Mouse (Mus musculus) intestine, embryonic 14.5 days (tissue): ENCODE measurements around the gene Mas1. TPM values are rescaled to one million over a fixed set of nuclear protein-coding genes. Genes with fewer than 3 reads are reported as not detected.

Experiments
- ATAC-seq: fragments of 200-750 bp; cut with Nextera tagmentation; replicated peaks from 2 replicates; pipeline ENCODE4 v1.8.0; 2017; ENCODE audit warnings: low read depth, moderate number of reproducible peaks, moderate TSS enrichment, moderate library complexity; ENCODE audit not compliant: low FRiP score, low TSS enrichment
- DNase-seq: peaks from one replicate; pipeline ENCODE4 v3.0.0-alpha.2; 2018; ENCODE audit warnings: low spot score
- H3K27ac ChIP-seq: fragments of 300-500 bp; sonication (generic); 2 replicates; pipeline ENCODE4 v1.5.1; 2014; ENCODE audit warnings: low read depth, mild to moderate bottlenecking, control low read depth
- H3K27me3 ChIP-seq: fragments of 300-500 bp; sonication (generic); replicated peaks from 2 replicates; pipeline ENCODE4 v1.6.1; 2014; ENCODE audit warnings: low read length, control low read depth; ENCODE audit not compliant: control insufficient read depth, insufficient read depth
- H3K36me3 ChIP-seq: fragments of 300-500 bp; sonication (generic); 2 replicates; pipeline ENCODE4 v1.6.1; 2014; ENCODE audit warnings: low read length, control low read depth; ENCODE audit not compliant: control insufficient read depth, insufficient read depth
- H3K4me1 ChIP-seq: fragments of 300-500 bp; sonication (generic); replicated peaks from 2 replicates; pipeline ENCODE4 v1.6.1; 2014; ENCODE audit warnings: low read length, control low read depth, mixed read lengths; ENCODE audit not compliant: control insufficient read depth, insufficient read depth
- H3K4me2 ChIP-seq: fragments of 300-500 bp; sonication (generic); 2 replicates; pipeline ENCODE4 v1.6.1; 2014; ENCODE audit warnings: low read length
- H3K4me3 ChIP-seq: fragments of 300-500 bp; sonication (generic); 2 replicates; pipeline ENCODE4 v1.5.1; 2014; ENCODE audit warnings: low read depth, low read length, control low read depth, mixed read lengths
- H3K9ac ChIP-seq: fragments of 300-500 bp; sonication (generic); 2 replicates; pipeline ENCODE4 v1.6.1; 2014; ENCODE audit warnings: mild to moderate bottlenecking, low read length
- H3K9me3 ChIP-seq: fragments of 300-500 bp; sonication (generic); 2 replicates; pipeline ENCODE4 v1.6.1; 2016; ENCODE audit warnings: low read length, control low read depth; ENCODE audit not compliant: control insufficient read depth
- WGBS: fragments of 180-500 bp; shearing (Covaris S2); extraction: QIAGEN DNeasy Blood & Tissue Kit; methylation state at CpG from one replicate; pipeline ENCODE4 v1.1.7; 2014; 5-methylcytosine and 5-hydroxymethylcytosine counted together
- polyA plus RNA-seq: library from polyadenylated mRNA; unstranded; fragments of >200 nt; fragmentation: Nextera tagmentation; extraction: Ambion mirVana; gene quantifications from 2 replicates; pipeline ENCODE4 v1.2.1, GENCODE M21; 2014

Gene Mas1
- polyA plus RNA-seq, 1 experiment from 2014 or later = 0.64 TPM

DNA sequence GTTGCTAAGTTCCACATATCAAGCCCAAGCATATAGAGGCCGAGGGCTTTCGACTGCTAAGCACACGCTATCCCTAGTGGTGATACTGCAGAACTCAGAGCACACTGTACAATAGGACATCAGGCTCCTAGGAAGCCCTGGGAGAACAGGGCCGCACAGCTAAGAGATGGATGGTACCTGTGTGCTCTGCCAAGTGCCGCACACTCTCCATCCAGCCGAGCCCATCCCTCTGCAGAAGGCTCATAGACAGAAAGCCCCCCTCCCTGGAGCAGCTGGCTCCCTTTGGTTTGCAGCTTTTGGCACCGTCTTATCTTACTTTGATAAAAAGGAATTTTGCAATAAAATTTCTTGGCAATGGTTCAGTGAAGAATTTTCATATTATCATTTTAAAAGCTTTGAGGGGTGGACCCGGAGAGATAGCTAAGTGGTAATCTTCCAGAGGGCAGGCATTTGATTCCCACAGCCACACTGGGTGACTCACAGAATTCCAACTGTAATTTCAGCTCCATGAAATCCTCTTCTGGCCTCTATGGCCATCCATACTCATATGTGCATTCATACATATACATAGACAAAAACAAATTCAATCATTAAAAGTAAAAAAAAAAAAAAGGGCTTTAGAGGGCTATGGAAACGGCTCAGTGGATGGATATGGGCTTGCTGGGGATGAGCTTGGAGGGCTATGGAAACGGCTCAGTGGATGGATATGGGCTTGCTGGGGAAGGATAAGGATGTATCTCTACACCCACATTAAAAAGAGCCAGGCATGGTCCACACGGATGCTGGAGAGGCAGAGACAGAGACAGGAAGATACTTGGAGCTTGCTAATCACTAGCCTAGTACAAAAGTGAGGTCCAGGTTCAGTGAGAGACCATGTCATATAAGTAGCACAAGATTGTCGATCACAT is 68.3 kb downstream of the Mas1 start:
- Histone ChIP-seq H3K36me3 (no peaks in the 10 kb centered on the region), H3K4me1 (peaks cover 15% of the 10 kb centered on the region), H3K9me3 (no peaks in the 10 kb centered on the region), H3K4me3 (no peak overlapping the region), H3K27me3 (no peaks in the 10 kb centered on the region), H3K27ac (no peak overlapping the region), H3K4me2 (no peak overlapping the region), H3K9ac (no peak overlapping the region)
- DNase-seq = no peak
- ATAC-seq = peak; percentile 76
- WGBS = 64% methylated on average over 12 of the region's 12 CpGs

DNA sequence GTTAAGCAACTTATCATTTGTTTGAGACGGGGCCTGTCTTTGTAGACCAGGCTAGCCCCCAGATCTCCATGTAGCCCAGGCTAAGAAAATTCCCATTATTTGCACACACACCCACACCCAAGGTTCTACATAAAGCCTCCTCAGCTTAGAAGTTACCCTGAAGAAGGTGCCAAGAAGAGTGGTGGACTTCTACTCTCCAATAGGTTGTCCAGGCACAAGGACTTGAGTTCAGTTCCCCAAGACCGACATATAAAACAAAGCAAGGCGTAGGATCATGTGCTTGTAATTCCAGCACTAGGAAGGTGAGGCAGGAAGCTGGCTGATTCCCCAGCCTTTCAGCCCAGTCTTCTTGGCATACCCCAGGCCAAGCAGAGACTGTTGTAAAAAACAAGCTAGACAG is 69.4 kb downstream of the Mas1 start:
- Histone ChIP-seq H3K27ac (no peak overlapping the region), H3K36me3 (no peaks in the 10 kb centered on the region), H3K9me3 (no peaks in the 10 kb centered on the region), H3K27me3 (no peaks in the 10 kb centered on the region), H3K4me2 (no peak overlapping the region), H3K4me3 (no peak overlapping the region), H3K9ac (no peak overlapping the region), H3K4me1 (peaks cover 26% of the 10 kb centered on the region)
- ATAC-seq (no peak), DNase-seq (no peak)
- 90% methylated on average over 3 of the region's 3 CpGs for WGBS

DNA sequence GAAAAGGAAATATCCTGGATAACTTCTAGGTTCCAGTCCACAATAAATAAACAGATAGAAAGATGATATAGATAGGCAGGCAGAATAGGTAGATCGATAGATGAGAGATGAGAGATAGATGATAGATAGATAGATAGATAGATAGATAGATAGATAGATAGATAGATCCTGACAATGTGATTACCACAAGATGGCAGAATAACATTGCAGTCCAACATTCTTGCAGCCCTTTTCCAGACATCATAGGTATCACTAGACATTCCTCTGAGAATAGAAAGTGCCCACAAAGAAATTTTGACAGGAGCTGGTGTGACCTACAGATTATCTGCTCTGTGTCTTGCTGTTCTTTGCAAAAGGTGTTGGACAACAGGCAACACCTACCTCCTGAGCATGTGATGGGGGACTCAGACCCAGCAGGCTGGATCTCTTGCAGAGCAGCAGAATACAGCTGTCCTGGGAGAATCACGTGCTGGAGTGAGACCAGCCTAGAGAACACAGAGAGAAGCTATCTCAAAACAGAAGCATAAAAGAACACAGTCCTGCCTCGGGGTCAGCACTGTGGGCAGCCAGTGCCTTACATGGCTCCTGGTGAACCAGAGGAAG is 70.4 kb downstream of the Mas1 start:
- peaks cover 35% of the 10 kb centered on the region for H3K4me1 ChIP-seq
- WGBS = 64% methylated on average over 3 of the region's 3 CpGs
- no peaks in the 10 kb centered on the region for H3K36me3 ChIP-seq
- DNase-seq = no peak
- no peak overlapping the region for H3K4me2 ChIP-seq
- no peak overlapping the region for H3K4me3 ChIP-seq
- H3K9me3 ChIP-seq = no peaks in the 10 kb centered on the region
- H3K9ac ChIP-seq = no peak overlapping the region
- ATAC-seq = no peak
- H3K27ac ChIP-seq = no peak overlapping the region
- no peaks in the 10 kb centered on the region for H3K27me3 ChIP-seq

DNA sequence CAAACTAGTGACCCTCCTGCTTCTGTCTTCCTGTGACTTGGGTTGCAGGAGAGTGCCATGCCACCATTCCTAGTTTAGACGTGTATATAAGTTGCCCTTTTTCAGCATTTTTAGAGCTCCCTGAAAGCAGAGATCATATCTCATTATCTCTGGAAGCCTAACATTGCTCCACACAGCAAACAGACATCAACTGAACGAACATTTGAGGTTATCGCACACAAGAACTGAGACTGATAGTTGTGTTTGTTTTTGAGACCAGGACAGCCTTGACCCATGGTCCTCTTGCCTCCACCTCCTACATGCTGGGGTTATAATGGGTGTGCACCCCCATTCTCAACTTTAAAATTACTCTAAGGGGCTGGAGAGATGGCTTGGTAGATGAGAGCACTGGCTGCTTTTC is 71.3 kb downstream of the Mas1 start:
- Histone ChIP-seq H3K36me3 (no peaks in the 10 kb centered on the region), H3K9me3 (no peaks in the 10 kb centered on the region), H3K9ac (no peak overlapping the region), H3K27ac (no peak overlapping the region), H3K4me3 (no peak overlapping the region), H3K27me3 (no peaks in the 10 kb centered on the region), H3K4me1 (peaks cover 43% of the 10 kb centered on the region), H3K4me2 (no peak overlapping the region)
- WGBS = 69% methylated on average over 3 of the region's 3 CpGs
- no peak for DNase-seq
- ATAC-seq = no peak

DNA sequence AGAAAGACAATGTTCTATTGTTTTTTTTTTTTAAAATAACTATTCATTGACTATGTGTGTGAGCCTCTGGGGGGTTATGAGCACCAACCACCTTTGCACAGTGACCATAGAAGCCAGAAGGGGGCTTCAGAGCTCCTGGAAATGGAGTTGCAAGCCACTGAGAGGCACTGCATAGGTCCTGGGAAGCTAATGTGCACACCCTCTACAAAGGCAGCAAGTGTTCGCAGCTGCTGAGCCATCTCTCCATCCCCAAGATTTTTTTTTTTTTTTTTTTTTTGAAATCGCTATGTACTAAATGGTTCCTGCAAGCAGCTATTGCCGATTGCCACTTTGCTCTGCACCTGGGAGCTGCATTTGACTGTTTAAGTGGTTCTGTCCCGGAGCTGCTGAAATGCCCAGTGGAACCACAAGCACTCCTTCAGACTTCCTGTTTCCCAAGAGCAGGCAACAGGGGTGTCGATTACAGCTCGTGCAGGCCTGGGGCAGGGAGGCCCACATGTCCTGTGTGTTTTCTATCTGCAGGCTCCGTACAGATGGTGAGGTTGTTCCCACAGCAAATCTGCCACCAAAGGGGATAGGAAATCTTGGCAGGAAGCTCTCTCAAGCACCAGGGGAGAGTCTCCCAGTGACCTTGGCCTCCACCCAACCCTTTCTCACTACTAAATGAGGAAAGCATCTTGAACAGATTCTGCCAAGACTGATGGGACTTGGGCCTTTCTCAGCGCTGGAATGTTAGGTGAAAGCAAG is 74.1 kb downstream of the Mas1 start:
- WGBS = 38% methylated on average over 8 of the region's 8 CpGs
- peaks cover 60% of the 10 kb centered on the region for H3K4me1 ChIP-seq
- H3K9ac ChIP-seq = no peak overlapping the region
- H3K9me3 ChIP-seq = no peaks in the 10 kb centered on the region
- DNase-seq (no peak), ATAC-seq (no peak)
- H3K27ac ChIP-seq = peak overlapping the region; percentile 83
- no peak overlapping the region for H3K4me3 ChIP-seq
- no peaks in the 10 kb centered on the region for H3K36me3 ChIP-seq
- no peaks in the 10 kb centered on the region for H3K27me3 ChIP-seq
- peak overlapping the region; percentile 1; the same call in 1 of the 2 replicates for H3K4me2 ChIP-seq

DNA sequence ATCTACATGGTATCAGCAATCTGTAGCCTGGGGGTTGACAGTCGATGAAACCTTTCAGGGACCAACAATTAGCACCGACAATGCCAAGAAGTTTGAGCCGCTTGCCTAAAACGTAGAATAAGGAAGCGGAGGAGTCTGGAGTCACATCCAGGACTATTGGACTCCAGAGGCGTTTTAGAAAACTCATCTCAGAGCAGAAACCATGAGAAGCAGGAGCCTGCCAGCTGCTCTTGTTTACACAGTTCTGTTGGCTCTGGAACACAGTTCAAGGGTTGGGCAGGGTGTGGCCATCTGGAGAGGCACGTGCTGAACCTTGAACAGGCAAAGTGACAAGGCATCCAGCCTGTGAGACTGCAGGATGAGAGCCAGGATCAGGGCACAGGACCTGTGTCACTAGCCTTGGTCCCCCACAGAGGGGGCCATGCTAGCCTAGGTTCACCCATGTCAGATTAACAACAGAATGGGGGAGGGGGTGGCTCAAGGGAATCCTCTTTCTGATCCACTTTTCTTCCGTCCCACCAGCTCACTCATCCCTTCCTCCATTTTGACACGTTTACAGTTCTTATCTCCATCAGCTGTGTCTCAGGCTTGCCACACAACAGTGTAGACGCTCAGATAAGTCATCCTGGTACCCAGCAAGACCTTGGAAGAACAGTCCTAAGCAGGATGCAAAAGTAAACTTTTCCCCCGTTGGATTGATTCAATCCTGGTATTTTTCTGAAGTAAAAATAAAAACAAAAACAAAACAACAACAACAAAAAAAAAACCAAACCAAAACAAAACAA is 75.3 kb downstream of the Mas1 start:
- DNase-seq (peak; percentile 75), ATAC-seq (peak; percentile 67)
- Histone ChIP-seq H3K9me3 (0 out of 2 replicates have a peak, but pooled peaks cover 4% of the 10 kb centered on the region), H3K36me3 (no peaks in the 10 kb centered on the region), H3K9ac (no peak overlapping the region), H3K4me2 (no peak overlapping the region), H3K27ac (peak overlapping the region; percentile 94), H3K4me1 (peaks cover 58% of the 10 kb centered on the region), H3K4me3 (no peak overlapping the region), H3K27me3 (no peaks in the 10 kb centered on the region)
- 45% methylated on average over 11 of the region's 11 CpGs for WGBS

DNA sequence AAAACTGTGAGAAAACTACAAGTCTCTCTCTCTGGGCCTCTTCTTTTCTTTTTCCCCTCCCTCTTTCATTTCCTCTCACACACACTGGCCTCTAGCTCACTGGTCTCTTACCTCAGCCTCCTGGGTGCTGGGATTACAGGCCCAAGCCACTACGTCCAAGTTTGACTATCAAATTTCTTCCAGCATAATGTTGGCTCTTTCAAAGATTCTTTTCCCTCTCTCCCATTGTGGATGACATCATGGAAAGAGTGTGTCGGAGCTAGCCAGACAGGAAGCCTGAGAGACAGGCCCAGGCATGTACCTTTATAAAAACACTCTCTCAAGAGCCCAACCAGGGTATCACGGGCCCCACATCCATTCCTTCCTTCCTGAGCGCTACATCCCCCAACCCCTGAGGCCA is 76.5 kb downstream of the Mas1 start:
- Histone ChIP-seq H3K27ac (peak overlapping the region; percentile 94), H3K4me2 (0 out of 2 replicates have a peak overlapping the region, but pooled peaks have one; percentile 22), H3K36me3 (no peaks in the 10 kb centered on the region), H3K27me3 (no peaks in the 10 kb centered on the region), H3K4me1 (peaks cover 58% of the 10 kb centered on the region), H3K4me3 (no peak overlapping the region), H3K9me3 (0 out of 2 replicates have a peak, but pooled peaks cover 4% of the 10 kb centered on the region), H3K9ac (no peak overlapping the region)
- ATAC-seq = no peak
- no peak for DNase-seq
- 22% methylated on average over 4 of the region's 4 CpGs for WGBS

DNA sequence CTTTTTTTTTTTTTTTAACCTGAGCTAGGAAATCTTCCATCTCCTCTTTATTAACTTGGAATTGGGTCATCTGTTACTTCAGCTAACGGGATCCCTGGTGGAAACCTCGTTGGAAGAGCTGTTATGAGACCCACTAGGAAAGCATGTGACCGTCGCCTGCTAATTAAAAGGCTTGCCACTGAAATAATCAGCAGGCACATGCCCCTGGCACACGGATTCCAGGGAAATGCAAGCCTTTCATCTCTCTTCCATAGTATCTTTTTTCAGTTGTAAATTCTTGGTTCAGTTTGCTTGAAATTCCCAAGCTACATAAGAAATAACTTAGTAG is 76.9 kb downstream of the Mas1 start:
- H3K4me1 ChIP-seq = peaks cover 58% of the 10 kb centered on the region
- ATAC-seq (no peak), DNase-seq (no peak)
- no peaks in the 10 kb centered on the region for H3K27me3 ChIP-seq
- H3K9me3 ChIP-seq = 0 out of 2 replicates have a peak, but pooled peaks cover 4% of the 10 kb centered on the region
- WGBS = 18% methylated on average over 5 of the region's 5 CpGs
- H3K27ac ChIP-seq = peak overlapping the region; percentile 94
- peak overlapping the region; percentile 9; the same call in 1 of the 2 replicates for H3K4me2 ChIP-seq
- no peak overlapping the region for H3K9ac ChIP-seq
- no peak overlapping the region for H3K4me3 ChIP-seq
- no peaks in the 10 kb centered on the region for H3K36me3 ChIP-seq
